Mouse (Mus musculus): Measurements from ENCODE around the gene Cpne4.

Gene Cpne4

GRCm38 (mm10) chr9:104874157-104874556 is 327.1 kb downstream of the Cpne4 start:
- DNase-seq (ENCODE audit: low spot score in 2 of 2), result no peak

GRCm38 (mm10) chr9:104877014-104877413 is 329.9 kb downstream of the Cpne4 start:
- DNase-seq (ENCODE audit: low spot score in 2 of 2), result no peak

DNA sequence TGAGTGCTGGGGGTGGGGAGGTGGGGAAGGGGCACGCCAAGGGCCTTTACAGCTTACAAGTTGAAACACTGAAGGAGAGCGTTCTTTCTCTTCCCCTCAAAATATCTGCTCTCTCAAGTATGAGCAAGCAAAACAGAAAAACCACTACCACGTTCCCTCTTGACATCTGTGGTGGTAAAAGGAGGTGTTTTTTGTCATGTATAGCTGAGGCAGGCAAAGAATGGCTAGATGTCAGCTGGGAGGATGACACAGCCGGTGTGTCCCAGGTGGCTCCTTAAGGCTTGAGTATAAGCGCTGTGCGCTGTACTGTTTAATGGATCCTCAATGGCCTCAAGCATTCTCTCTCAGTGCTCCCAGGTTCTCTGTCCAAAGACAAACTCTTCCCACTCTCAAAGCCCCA is 331.5 kb downstream of the Cpne4 start:
- no peak for DNase-seq (ENCODE audit: low spot score in 2 of 2)

- DNase-seq (ENCODE audit: low spot score in 2 of 2), result no peak
Observed at GRCm38 (mm10) chr9:104890517-104890916, 343.4 kb downstream of the Cpne4 start.

GRCm38 (mm10) chr9:104895360-104895759 is 348.3 kb downstream of the Cpne4 start:
- no peak for DNase-seq (ENCODE audit: low spot score in 2 of 2)

DNA sequence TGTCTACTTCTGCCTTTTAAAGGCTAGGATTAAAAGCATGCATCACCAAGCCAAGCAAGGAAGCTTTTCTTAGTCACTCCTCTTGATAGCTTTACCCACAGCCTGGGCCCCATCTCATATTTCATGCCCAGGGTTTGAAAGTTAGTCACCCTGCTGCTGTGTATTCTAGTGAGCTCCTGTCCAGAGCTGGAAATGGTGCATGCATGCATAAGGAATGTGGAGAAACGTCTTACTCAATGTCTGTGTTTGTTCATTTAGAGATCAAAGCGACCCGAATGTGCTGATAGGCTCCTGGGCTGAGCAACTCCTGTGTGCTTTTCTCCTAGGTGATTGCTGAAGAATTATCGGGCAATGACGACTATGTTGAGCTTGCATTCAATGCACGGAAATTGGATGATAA is 354.0 kb downstream of the Cpne4 start:
- DNase-seq (ENCODE audit: low spot score in 2 of 2), result no peak

- no peak for DNase-seq (ENCODE audit: low spot score in 2 of 2)
Observed at GRCm38 (mm10) chr9:104901827-104902226, 354.7 kb downstream of the Cpne4 start.

DNA sequence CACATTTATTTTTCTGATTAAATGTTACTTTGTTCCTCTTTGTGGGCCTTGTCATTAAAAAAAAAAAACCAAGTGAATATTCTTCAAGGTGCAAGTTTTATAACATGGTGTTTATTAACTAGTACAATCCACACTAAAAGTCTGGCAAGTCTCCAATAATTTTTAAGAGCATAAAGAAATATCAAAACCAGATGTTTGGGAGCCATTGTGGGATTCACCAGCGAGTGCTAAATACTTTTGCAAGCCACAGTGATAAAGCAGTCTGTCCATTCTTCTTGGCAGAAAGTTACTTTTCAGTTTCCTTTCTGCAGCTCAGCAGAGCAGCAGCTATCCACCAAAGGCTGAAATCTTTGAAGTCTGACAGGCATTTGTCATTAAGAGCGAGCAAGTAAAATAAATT is 365.6 kb downstream of the Cpne4 start:
- no peak for DNase-seq (ENCODE audit: low spot score in 2 of 2)

- DNase-seq (ENCODE audit: low spot score in 2 of 2), result no peak
Observed at GRCm38 (mm10) chr9:104913327-104913726, 366.2 kb downstream of the Cpne4 start.

DNA sequence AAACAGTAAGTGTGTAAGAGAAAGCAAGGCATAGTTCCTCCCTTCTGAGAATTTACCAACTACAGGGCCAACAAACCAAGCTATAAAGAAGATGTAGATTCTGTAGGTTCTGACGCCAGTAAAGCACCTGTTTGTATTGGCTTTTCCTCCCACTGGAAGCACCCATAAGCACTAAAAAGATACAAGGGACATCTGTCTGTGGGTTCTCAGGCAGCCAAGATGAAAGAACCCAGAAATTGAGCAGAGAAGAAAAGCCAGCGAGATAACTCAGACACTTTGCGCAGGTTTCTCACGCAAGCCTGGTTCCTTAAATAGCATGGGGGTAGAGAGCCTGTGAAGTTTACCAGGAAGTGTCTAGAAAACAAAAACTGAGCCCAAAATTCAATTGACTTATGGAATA is 374.1 kb downstream of the Cpne4 start:
- DNase-seq (ENCODE audit: low spot score in 2 of 2), result no peak

DNA sequence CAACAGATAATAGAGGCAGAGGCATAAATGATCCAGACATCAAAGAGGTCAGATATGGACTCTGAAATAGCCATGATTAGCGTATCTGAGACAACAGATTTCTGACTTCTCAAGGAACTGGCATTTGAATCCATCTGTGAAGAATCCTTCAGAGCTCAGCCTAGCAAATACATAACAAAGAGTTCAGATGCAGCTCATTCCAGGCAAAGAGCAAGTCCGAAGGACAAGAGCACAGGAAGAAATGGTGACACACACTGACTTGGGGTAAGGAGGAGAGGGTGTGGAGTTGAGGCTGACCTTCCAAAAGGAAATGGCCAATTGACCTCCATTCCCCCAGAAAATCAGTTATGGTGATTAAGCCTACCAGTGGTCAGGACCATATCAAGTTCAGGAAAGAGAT is 375.0 kb downstream of the Cpne4 start:
- DNase-seq (ENCODE audit: low spot score in 2 of 2), result no peak

- peak in 1 of 2 experiments; percentile 2 for DNase-seq (ENCODE audit: low spot score in 2 of 2)
Observed at GRCm38 (mm10) chr9:104928806-104929205, 381.7 kb downstream of the Cpne4 start.

DNA sequence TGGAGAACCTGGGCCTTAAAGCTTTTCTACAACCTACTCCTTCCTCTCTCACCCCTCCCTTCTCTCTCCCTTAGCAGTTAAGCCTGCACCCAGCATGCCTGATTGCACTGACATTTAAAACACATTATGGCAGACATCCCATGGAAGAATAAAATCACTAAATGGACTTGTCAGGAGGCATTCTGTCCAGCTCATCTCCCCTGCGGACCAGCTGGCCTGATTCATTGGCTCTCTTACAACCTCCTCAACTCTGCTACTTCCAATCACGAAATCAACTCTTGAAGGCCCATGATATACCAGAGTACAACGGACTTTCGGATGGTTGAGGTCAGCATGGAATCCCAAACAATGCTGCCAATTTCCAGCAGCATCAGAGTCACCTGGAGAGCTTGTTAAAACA is 393.3 kb downstream of the Cpne4 start:
- peak in 1 of 2 experiments; percentile 17 for DNase-seq (ENCODE audit: low spot score in 2 of 2)

DNA sequence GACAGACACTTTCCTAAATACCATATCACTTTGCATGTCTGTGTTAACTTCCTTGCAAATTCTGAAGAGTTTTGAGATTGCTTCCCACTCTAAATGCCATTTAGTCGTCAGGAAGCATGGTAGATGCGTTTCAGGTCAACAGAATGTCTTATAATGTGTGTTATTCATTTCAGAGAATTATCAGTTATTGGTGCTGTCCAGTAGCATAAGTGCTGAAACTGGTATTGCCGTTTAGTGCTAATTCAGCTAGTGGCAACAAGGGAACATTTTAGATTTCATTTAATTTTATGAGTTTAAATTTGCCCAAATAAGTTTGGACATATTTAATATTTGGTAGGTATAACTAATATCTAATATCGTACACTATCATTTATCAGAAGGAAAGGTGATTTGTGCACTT is 403.5 kb downstream of the Cpne4 start:
- DNase-seq (ENCODE audit: low spot score in 2 of 2), result no peak

DNA sequence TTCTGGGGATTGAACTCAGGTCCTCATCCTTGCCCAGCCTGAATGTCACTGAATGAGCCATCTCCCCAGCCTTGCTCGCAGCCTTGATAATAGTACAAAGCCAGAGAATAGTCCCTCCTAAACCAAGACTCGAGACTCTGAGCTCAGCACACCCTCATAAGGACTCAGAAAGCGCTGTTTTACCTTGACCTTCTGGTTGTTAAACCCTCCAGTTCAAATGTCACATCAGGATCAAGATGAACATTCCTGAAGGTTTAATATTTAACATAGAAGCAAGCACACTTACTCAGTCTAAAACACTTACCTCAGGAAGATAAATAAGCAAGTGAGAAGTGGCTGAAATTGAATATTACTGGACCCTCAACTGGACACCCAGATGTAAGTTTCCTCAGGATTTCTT is 405.1 kb downstream of the Cpne4 start:
- no peak for DNase-seq (ENCODE audit: low spot score in 2 of 2)

DNA sequence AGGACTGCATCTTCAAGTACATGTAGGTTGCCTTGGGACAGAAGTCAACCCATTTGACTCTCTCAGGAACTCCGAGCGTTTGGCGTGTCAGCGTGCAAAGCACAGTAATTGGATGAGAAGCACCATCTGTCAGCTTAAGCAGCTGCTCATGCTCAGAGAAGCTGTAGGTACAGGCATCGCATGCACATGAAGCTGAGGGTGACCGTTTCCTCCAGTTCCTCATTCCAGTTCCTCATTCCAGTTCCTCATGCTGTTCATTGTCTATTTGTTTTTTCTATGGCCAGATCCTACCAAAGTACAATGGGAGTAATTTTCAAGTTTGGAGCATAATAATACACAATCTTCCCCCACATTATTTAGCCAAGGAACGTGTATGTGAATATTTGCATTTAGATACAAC is 425.7 kb downstream of the Cpne4 start:
- DNase-seq (ENCODE audit: low spot score in 2 of 2), result no peak

- no peak for DNase-seq (ENCODE audit: low spot score in 2 of 2)
Observed at GRCm38 (mm10) chr9:104981934-104982548, 435.0 kb downstream of the Cpne4 start.

DNA sequence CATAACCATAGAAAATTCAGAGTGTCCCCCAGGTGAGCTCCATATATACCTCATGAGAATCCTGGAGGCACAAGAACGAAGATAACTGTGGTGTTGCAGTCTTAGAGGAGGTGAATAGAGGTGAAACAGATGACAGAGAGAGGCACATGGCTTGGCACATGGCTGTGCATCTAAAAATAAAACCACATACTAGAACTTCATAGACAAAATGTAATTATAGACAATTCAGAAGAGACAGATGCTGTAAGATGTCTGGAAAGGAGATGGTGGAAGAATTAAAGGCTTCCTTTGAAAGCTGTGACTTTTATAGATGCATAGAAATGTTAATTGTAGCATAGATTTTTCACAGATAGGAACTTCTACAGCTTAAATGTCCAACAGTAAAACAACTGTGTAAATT is 451.1 kb downstream of the Cpne4 start:
- no peak for DNase-seq (ENCODE audit: low spot score in 2 of 2)

DNA sequence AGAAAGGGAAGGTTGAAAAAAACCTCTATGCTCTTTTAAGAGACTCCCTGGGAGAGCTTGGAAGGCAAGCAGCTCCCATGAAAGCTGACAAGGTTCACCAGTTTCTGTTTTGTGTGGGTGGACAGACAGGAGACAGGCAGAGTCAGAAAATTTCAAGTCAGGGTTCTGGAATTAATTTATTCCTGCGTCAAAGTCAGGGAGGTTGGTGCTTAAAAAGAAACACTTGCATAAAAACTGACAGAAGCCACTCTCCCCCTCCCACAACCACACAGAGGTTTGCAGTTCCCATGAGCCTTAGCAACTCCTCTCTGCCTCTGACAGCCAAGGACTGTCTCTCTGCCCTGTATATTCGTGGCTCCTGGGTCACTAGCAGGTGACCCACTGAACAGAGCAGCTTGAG is 463.6 kb downstream of the Cpne4 start:
- DNase-seq (ENCODE audit: low spot score in 2 of 2), result no peak

DNA sequence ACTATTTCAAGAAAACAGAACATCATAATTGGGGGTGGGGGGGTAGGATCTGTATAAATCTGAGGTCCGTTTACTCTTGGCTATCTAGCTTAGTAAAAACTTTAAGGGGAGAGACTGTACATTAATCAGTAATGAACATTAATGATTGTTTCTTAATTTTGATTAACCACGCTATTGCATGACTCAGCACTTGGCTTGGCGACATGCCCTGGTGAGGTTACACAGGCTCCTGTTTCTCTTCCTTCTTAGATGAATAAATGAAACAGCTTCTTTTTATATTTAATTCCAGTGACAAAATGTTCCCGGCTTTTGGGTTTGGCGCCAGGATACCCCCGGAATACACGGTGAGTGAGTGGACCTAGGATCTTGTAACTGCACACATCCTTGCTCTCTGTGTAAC is 471.1 kb downstream of the Cpne4 start:
- DNase-seq (ENCODE audit: low spot score in 2 of 2), result no peak

- DNase-seq (ENCODE audit: low spot score in 2 of 2), result no peak
Observed at GRCm38 (mm10) chr9:105028311-105028710, 481.2 kb downstream of the Cpne4 start.

DNA sequence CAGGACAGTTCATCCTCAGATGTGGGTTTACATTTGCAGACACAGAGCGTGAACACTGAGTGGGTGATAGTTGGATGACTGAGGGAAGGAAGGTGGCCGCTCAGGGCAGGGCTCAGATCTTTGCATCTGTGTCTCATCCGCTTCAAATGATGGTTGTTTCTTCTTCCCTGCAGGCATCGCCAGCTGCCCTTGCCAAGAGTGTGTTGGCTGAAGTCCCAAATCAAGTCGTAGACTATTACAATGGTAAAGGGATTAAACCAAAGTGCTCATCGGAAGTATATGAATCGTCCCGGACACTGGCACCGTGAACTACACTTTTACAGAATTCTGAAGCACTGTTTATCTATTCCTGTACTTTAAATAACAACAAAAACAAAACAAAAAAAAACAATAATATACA is 485.5 kb downstream of the Cpne4 start:
- peak in 1 of 2 experiments; percentile 26 for DNase-seq (ENCODE audit: low spot score in 2 of 2)

GRCm38 (mm10) chr9:105033641-105034040 is 486.6 kb downstream of the Cpne4 start:
- DNase-seq (ENCODE audit: low spot score in 2 of 2), result no peak

- DNase-seq (ENCODE audit: low spot score in 2 of 2), result no peak
Observed at GRCm38 (mm10) chr9:105037847-105038246, 490.8 kb downstream of the Cpne4 start.
